Mouse (Mus musculus): ENCODE data around the gene Gm7298. TPM values are rescaled to one million over a fixed set of nuclear protein-coding genes. Genes with fewer than 3 reads are reported as not detected.

The Gm7298 gene
- not detected for polyA plus RNA-seq (2017; shearing (Covaris generic))

DNA sequence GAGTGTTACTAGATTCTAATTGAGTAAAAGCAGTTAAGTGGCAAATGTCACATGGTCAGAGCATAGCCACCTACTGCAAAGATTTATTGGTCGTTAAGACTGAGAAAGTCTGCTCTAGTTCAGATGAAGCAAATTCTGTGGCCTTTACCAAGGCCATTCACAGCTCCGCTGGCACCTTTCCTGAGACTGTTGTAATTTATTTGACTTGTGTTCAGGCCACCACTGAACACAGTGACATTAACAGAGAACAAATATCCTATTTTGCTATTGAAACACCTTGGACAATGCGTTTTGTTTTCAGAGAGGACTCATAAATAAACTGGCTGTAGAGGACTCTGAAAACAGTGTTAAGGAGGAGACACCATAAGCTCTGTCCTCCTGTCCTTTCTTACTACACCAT is at the start of gene Gm7298:
TSS of gene Gm7298 (plus strand) at position 301 of the 400 bp plus-strand sequence.

DNA sequence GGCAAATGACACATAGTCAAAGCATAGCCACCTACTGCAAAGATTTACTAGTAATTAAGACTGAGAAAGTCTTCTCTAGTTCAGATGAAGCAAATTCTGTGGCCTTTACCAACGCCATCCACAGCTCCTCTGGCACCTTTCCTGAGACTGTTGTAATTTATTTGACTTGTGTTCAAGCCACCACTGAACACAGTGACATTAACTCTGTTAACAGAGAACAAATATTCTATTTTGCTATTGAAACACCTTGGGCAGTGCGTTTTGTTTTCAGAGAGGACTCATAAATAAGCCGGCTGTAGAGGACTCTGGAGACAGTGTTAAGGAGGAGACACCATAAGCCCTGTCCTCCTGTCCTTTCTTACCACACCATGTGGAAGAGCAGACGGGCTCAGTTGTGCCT is 105.5 kb downstream of the Gm7298 start, which contains the start of gene Mug1:
TSS of gene Mug1 (plus strand) at position 271 of the 400 bp plus-strand sequence.

Other genes starting within 250 kb of the Gm7298 start
- gene A2m, start 97.6 kb upstream of the Gm7298 start, polyA plus RNA-seq (2017; shearing (Covaris generic)) = not detected
- gene Mug1, start 105.6 kb downstream of the Gm7298 start, polyA plus RNA-seq (2017; shearing (Covaris generic)) = 0.16 TPM